Mouse (Mus musculus) stomach, embryonic 14.5 days (tissue): ENCODE data around the gene Pgp. TPM values are rescaled to one million over a fixed set of nuclear protein-coding genes. Genes with fewer than 3 reads are reported as not detected.
"Not testable (repeated sequence)": the region's sequence is repeated elsewhere in the genome, so short reads cannot be mapped to it uniquely, and the experiment has no call there.

Experiments used
- ATAC-seq: fragments of 200-750 bp; cut with Nextera tagmentation; 2 replicates; pipeline ENCODE4 v1.8.0; 2017; ENCODE audit warnings: low read depth, moderate TSS enrichment; ENCODE audit not compliant: insufficient number of reproducible peaks, insufficient read depth, low FRiP score
- H3K27ac ChIP-seq: fragments of 300-500 bp; sonication (generic); 2 replicates; pipeline ENCODE4 v1.5.1; 2014; ENCODE audit warnings: mild to moderate bottlenecking, low read length, moderate library complexity, mixed read lengths
- H3K27me3 ChIP-seq: fragments of 300-500 bp; sonication (generic); 2 replicates; pipeline ENCODE4 v1.6.1; 2014; ENCODE audit warnings: low read length, control low read depth, mixed read lengths; ENCODE audit not compliant: control insufficient read depth, insufficient read depth
- H3K36me3 ChIP-seq: fragments of 300-500 bp; sonication (generic); 2 replicates; pipeline ENCODE4 v1.6.1; 2014; ENCODE audit warnings: mild to moderate bottlenecking, control low read depth, low read length, moderate library complexity, mixed read lengths; ENCODE audit not compliant: control insufficient read depth, insufficient read depth
- H3K4me1 ChIP-seq: fragments of 300-500 bp; sonication (generic); 2 replicates; pipeline ENCODE4 v1.6.1; 2014; ENCODE audit warnings: low read length, control low read depth, mixed read lengths; ENCODE audit not compliant: control insufficient read depth, insufficient read depth
- H3K4me2 ChIP-seq: fragments of 300-500 bp; sonication (generic); replicated peaks from 2 replicates; pipeline ENCODE4 v1.6.1; 2014; ENCODE audit warnings: low read depth, low read length, control low read depth
- H3K4me3 ChIP-seq: fragments of 300-500 bp; sonication (generic); 2 replicates; pipeline ENCODE4 v1.5.1; 2014; ENCODE audit warnings: low read depth, low read length, control low read depth
- H3K9ac ChIP-seq: fragments of 300-500 bp; sonication (generic); replicated peaks from 2 replicates; pipeline ENCODE4 v1.6.1; 2014; ENCODE audit warnings: low read depth, mild to moderate bottlenecking, control low read depth, low read length, moderate library complexity, mixed read lengths
- H3K9me3 ChIP-seq: fragments of 300-500 bp; sonication (generic); 2 replicates; pipeline ENCODE4 v1.6.1; 2016; ENCODE audit warnings: low read depth, low read length, control low read depth; ENCODE audit not compliant: control insufficient read depth
- WGBS: fragments of 180-500 bp; shearing (Covaris S2); extraction: QIAGEN DNeasy Blood & Tissue Kit; methylation state at CpG from one replicate; pipeline ENCODE4 v1.1.7; 2014; 5-methylcytosine and 5-hydroxymethylcytosine counted together
- polyA plus RNA-seq: library from polyadenylated mRNA; unstranded; fragments of >200 nt; fragmentation: Nextera tagmentation; extraction: Ambion mirVana; gene quantifications from 2 replicates; pipeline ENCODE4 v1.2.1, GENCODE M21; 2014

Gene Pgp
- polyA plus RNA-seq, result 51.7 and 57.0 TPM in 2 replicates

GRCm38 (mm10) chr17:24469910-24470602 lies at the start of gene Pgp, which contains the start of gene E4f1:
TSS of gene Pgp (plus strand) at chr17:24470392.
TSS of gene E4f1 (minus strand) at chr17:24470313.
- Histone ChIP-seq H3K4me1 (peaks cover 24% of the 10 kb centered on the region), H3K27me3 (no peaks in the 10 kb centered on the region)
- under 1% methylated on average over 75 of the region's 75 CpGs for WGBS

GRCm38 (mm10) chr17:24423114-24423513 lies 47.1 kb upstream of the Pgp start:
- 93% methylated on average over 4 of the region's 4 CpGs for WGBS
- Histone ChIP-seq H3K36me3 (peaks cover 65% of the 10 kb centered on the region), H3K4me2 (no peak overlapping the region), H3K9ac (no peak overlapping the region), H3K9me3 (no peaks in the 10 kb centered on the region), H3K4me1 (peaks cover 3% of the 10 kb centered on the region; the same call in 1 of the 2 replicates), H3K27ac (no peak overlapping the region), H3K4me3 (no peak overlapping the region), H3K27me3 (no peaks in the 10 kb centered on the region)
- no peak for ATAC-seq

More at GRCm38 (mm10) chr17:24469910-24470602, at the start of gene Pgp, which contains the start of gene E4f1:
- ATAC-seq, result peak; percentile 98
- H3K4me2 ChIP-seq, result peak within 1 kb of the TSS; percentile 93
- H3K4me3 ChIP-seq, result peak within 1 kb of the TSS; percentile 80
- H3K9me3 ChIP-seq, result no peaks in the 10 kb centered on the region
- peak within 1 kb of the TSS; percentile 52 for H3K27ac ChIP-seq
- H3K9ac ChIP-seq, result peak within 1 kb of the TSS; percentile 84
- H3K36me3 ChIP-seq, result peaks cover 5% of the 10 kb centered on the region; the same call in 1 of the 2 replicates

- H3K4me1 ChIP-seq, result peaks cover 3% of the 10 kb centered on the region; the same call in 1 of the 2 replicates
- H3K27ac ChIP-seq, result no peak overlapping the region
- H3K9ac ChIP-seq, result no peak overlapping the region
- no peaks in the 10 kb centered on the region for H3K27me3 ChIP-seq
- H3K36me3 ChIP-seq, result peaks cover 52% of the 10 kb centered on the region
- no peak overlapping the region for H3K4me3 ChIP-seq
- WGBS, result 93% methylated on average over 5 of the region's 5 CpGs
- H3K4me2 ChIP-seq, result no peak overlapping the region
- no peaks in the 10 kb centered on the region for H3K9me3 ChIP-seq
- no peak for ATAC-seq
Measured at GRCm38 (mm10) chr17:24424489-24424888, 45.7 kb upstream of the Pgp start.

GRCm38 (mm10) chr17:24425326-24425725 lies 44.9 kb upstream of the Pgp start:
- not testable (repeated sequence) for H3K27me3 ChIP-seq, H3K27ac ChIP-seq, H3K4me1 ChIP-seq, H3K9me3 ChIP-seq, ATAC-seq, H3K4me3 ChIP-seq, H3K9ac ChIP-seq, H3K4me2 ChIP-seq
- H3K36me3 ChIP-seq, result peaks cover 44% of the 10 kb centered on the region
- WGBS, result 93% methylated on average over 4 of the region's 8 CpGs

GRCm38 (mm10) chr17:24425905-24426304 lies 44.3 kb upstream of the Pgp start:
- Histone ChIP-seq H3K27me3 (no peaks in the 10 kb centered on the region), H3K4me3 (0 out of 2 replicates have a peak overlapping the region, but pooled peaks have one; percentile 75), H3K27ac (no peak overlapping the region; the same call in 1 of the 2 replicates), H3K9me3 (no peaks in the 10 kb centered on the region), H3K4me2 (no peak overlapping the region), H3K9ac (no peak overlapping the region), H3K4me1 (peaks cover 3% of the 10 kb centered on the region; the same call in 1 of the 2 replicates), H3K36me3 (peaks cover 39% of the 10 kb centered on the region)
- 93% methylated on average over 7 of the region's 7 CpGs for WGBS
- no peak for ATAC-seq

GRCm38 (mm10) chr17:24426471-24427169 lies 43.6 kb upstream of the Pgp start, which contains the start of gene Eci1:
TSS of gene Eci1 (plus strand) at chr17:24426641.
- H3K27me3 ChIP-seq, result no peaks in the 10 kb centered on the region
- H3K4me3 ChIP-seq, result peak within 1 kb of the TSS; percentile 75
- H3K36me3 ChIP-seq, result peaks cover 32% of the 10 kb centered on the region
- H3K4me1 ChIP-seq, result peaks cover 3% of the 10 kb centered on the region; the same call in 1 of the 2 replicates
- peak within 1 kb of the TSS; percentile 55 for H3K4me2 ChIP-seq
- WGBS, result under 1% methylated on average over 48 of the region's 48 CpGs
- peak within 1 kb of the TSS; percentile 95 for H3K27ac ChIP-seq
- peak within 1 kb of the TSS; percentile 94 for H3K9ac ChIP-seq
- H3K9me3 ChIP-seq, result no peaks in the 10 kb centered on the region
- peak; percentile 96 for ATAC-seq

GRCm38 (mm10) chr17:24427170-24427557 lies 43.0 kb upstream of the Pgp start:
- WGBS, result 2% methylated on average over 8 of the region's 8 CpGs
- Histone ChIP-seq H3K36me3 (peaks cover 27% of the 10 kb centered on the region), H3K27me3 (no peaks in the 10 kb centered on the region), H3K9ac (peak overlapping the region; percentile 94; the same call in 1 of the 2 replicates), H3K4me2 (peak overlapping the region; percentile 55), H3K4me3 (peak overlapping the region; percentile 75), H3K9me3 (no peaks in the 10 kb centered on the region), H3K27ac (peak overlapping the region; percentile 95), H3K4me1 (peaks cover 3% of the 10 kb centered on the region; the same call in 1 of the 2 replicates)
- ATAC-seq, result no peak

- 82% methylated on average over 14 of the region's 14 CpGs for whole genome bisulfite sequencing
- Histone ChIP-seq H3K4me3 (no peak overlapping the region), H3K36me3 (peaks cover 8% of the 10 kb centered on the region), H3K4me2 (no peak overlapping the region), H3K4me1 (peaks cover 3% of the 10 kb centered on the region; the same call in 1 of the 2 replicates), H3K27me3 (no peaks in the 10 kb centered on the region), H3K27ac (no peak overlapping the region), H3K9ac (no peak overlapping the region), H3K9me3 (no peaks in the 10 kb centered on the region)
- ATAC-seq, result peak; percentile 47; the same call in 1 of the 2 replicates
Measured at GRCm38 (mm10) chr17:24429201-24429983, 40.8 kb upstream of the Pgp start.
